Mouse (Mus musculus) cerebellum, postnatal 36 days (tissue): ENCODE measurements around the gene Suds3.

ENCODE experiments used
- DNase-seq, 2 experiments: peaks; one replicate each; pipeline ENCODE4 v3.0.0; 2021 to 2022; ENCODE audit warnings: mixed read lengths in 2 of 2

Gene Suds3

GRCm38 (mm10) chr5:117111064-117111773 is 4.7 kb downstream of the Suds3 start:
- no peak for DNase-seq

- DNase-seq = no peak
Measured at GRCm38 (mm10) chr5:117109522-117109921, 6.4 kb downstream of the Suds3 start.

- DNase-seq = no peak
Measured at GRCm38 (mm10) chr5:117108731-117109130, 7.2 kb downstream of the Suds3 start.

DNA sequence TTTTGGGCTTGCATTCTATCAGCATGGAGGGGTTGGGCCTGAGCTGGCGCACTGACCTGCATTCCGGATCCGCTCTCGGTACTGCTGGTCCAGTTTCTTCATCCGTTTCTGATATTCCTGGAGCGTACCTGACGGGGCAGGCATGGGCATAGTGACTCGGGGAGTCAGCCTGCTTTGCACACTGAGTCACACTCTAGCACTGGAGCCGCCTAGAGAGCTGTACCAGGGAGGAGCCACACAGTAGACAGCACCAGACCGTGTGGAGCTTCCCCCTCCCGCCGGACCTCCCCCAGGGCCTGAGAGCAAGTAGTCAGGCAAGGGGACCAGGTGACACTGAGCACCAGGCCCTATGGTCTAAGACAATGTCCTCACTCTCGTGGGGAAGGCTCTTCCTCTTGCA is 7.6 kb downstream of the Suds3 start:
- DNase-seq = no peak

DNA sequence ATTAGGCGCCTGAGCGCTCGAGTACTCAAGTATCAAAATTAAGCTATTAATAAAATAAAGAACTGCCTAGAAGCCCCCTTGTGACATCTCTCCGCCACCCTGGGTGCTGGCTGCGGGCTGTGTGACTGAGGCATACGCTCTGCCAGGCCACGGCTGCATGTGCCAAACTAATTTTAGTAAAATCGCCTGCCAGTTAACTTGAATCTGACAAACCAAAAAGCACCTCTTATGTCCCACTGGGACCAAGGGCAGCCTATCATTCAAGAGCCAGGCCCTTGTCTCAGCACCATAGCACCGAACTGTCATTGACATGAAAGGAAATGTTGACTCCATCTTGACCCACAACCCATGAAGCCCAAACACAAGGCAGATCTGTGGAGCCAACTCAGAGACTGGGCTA is 10.2 kb downstream of the Suds3 start:
- DNase-seq = peak; percentile 51 to 56

- no peak for DNase-seq
Measured at GRCm38 (mm10) chr5:117104329-117104728, 11.6 kb downstream of the Suds3 start.

GRCm38 (mm10) chr5:117103194-117103929 is 12.6 kb downstream of the Suds3 start:
- DNase-seq = peak; percentile 61 to 62

DNA sequence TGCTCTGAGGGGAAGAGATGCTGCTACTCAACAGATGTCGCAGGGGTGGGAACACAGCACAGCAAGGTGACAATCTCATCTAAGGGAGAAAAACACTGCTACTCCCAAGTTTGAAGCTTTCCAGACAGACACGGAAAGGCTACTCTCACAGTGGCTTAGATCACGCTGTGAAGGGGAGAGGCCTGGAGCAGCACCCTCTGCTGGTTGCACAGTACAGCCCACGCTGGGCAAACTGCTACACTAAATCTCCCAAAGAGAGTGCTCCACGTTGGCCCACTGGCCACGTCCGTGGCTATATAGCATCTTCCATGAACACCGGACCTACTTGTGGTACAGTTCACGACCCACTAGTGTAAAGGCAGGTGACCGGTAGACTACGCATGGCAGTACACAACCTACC is 16.2 kb downstream of the Suds3 start:
- DNase-seq = no peak

DNA sequence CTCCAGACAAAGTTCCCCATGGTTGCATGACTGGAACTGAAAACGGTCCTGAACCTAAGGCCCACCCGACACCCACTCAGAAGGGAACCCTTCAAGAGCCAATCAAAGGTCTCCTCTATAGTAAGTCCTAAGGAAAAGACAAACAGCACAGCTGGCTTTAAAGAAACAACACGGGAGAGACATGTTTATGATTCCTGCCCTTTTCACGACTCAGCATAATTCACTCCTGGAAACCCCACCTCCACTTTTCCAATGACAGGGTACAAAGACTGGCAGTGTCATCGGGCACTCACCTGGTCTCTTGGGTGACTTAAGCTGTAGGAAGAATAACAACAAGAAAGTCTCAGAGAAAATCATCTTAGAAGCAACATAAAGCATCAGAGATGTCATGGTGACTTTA is 16.9 kb downstream of the Suds3 start:
- DNase-seq = no peak

DNA sequence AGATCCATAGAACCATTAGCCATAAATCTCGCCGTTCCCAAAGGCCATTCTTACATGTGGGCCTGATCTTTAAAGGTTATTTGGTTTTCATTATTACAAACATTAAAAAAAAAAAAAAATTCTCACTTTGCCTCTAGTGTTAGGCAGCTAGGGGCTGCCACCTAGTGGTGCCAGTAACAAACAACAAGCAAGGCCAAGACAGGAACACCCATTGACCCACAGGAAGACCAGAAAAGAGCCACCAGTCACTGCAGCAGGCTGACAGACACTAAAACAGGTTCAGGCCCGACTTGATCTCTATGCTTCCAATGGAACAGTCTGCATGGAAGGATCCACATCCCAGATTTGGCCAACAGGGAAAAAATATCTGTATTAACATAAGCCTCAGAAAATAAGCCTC is 19.2 kb downstream of the Suds3 start:
- DNase-seq = peak; percentile 73 to 76

DNA sequence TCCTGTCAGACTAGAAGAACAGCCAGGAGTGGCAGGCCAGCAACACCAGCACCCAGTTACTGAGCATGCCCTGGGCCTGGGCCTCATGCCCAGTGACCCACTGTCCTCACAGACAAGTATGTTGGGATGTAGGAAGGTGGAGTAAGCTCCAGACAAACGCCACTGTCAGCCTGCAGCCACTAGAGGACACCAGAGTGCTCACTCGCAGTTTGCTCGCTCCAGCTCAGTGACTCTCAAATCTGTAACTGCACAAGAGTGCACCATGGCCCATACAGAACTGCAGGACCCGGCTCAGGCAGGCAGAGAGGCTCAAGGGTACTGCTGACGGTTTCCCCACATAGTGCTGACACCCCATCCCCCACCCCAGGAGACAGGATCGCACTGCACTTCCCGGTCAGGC is 21.5 kb downstream of the Suds3 start:
- DNase-seq = peak; percentile 66 to 70

- no peak for DNase-seq
Measured at GRCm38 (mm10) chr5:117089786-117090185, 26.1 kb downstream of the Suds3 start.

- no peak for DNase-seq
Measured at GRCm38 (mm10) chr5:117089147-117089546, 26.8 kb downstream of the Suds3 start.

- no peak for DNase-seq
Measured at GRCm38 (mm10) chr5:117087718-117088117, 28.2 kb downstream of the Suds3 start.

DNA sequence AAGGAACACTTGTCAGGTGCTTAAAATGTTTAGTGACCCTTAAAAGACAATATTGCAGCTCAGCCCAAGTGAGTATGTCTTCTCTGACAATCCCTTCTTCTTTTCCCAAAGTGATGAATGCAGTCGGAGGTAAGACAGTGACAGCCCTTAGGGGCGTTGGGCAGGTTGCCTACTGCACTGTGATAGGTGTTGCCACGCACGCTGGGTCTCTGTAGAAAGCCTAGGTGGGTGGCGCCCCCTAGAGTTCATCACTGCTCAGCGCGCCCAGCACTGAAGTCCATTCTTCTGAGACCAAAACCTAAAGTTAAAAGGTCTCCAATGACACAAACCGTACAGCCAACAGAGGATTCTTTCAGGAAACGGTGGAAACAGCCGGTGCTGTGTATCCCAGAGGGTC is 46.4 kb downstream of the Suds3 start:
- DNase-seq = peak; percentile 89 to 91

- peak in 1 of 2 experiments; percentile 9 for DNase-seq
Measured at GRCm38 (mm10) chr5:117068808-117069497, 47.0 kb downstream of the Suds3 start.

DNA sequence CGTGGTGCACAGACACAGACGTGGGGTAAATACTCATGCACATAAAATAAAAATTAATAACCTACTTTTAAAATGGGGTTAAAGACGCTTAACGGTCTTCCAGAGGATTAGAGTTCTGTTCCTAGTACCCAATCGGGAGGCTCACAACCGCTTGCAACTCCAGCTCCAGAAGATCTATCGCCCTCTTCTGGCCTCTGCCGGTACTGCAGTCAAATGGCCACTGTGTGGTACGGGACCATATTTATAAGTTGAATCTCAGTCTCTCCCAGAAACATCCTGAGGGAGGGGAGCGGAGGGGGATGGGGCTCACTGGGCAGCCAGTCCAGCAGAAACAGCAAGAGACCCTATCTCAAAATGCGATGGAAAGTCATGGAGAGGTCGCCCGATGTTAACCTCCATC is 47.7 kb downstream of the Suds3 start:
- peak; percentile 32 to 45 for DNase-seq

DNA sequence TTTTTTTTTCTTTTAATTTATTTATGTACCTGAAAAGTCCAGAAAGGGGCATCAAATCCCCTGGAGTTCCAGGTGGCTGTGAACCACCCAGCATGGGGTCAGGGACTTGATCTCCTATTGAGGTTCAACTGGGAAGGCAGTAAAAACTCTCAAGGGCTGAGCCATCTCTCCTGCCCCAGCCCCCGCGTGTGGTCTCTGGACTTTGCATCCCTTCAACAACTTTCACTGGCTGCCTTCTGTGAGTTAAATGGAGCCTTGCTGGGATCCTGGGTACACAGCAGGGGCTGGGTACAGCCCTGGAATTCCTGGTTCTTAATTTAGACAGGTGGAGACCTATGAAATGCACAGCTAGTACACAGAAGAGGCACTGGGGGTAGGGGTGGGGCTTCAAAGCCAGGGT is 54.7 kb downstream of the Suds3 start:
- DNase-seq = peak; percentile 31 to 41

- peak; percentile 85 to 90 for DNase-seq
Measured at GRCm38 (mm10) chr5:117060484-117061130, 55.3 kb downstream of the Suds3 start.

- no peak for DNase-seq
Measured at GRCm38 (mm10) chr5:117049940-117050339, 66.0 kb downstream of the Suds3 start.

- DNase-seq = peak; percentile 74
Measured at GRCm38 (mm10) chr5:117045101-117045500, 70.8 kb downstream of the Suds3 start.

- DNase-seq = no peak
Measured at GRCm38 (mm10) chr5:117042661-117043060, 73.3 kb downstream of the Suds3 start.
